Mouse (Mus musculus) olfactory bulb, adult 2 months (tissue): ENCODE data around the gene Cog3.

ENCODE experiments used
- CTCF ChIP-seq: fragments of 200-500 bp; IDR thresholded peaks from 2 replicates; pipeline ENCODE4 v1.5.1; 2012; ENCODE audit warnings: low read depth, mild to moderate bottlenecking, low read length, moderate library complexity; ENCODE audit not compliant: insufficient read depth
- POLR2A ChIP-seq: fragments of 200-500 bp; IDR thresholded peaks from 2 replicates; pipeline ENCODE4 v1.6.1; 2012; ENCODE audit warnings: mild to moderate bottlenecking, low read depth, low read length, moderate library complexity; ENCODE audit not compliant: insufficient read depth

- TF ChIP-seq CTCF = no peak
- TF ChIP-seq POLR2A = no peak
Observed at GRCm38 (mm10) chr14:75793110-75793509, 38.8 kb upstream of the Cog3 start.
